Mouse (Mus musculus) splenic B cell, adult 2 months (primary cell): Measurements from ENCODE around the gene Med12l.
A peak's percentile ranks its signal among the peaks of the same experiment; 100 is the strongest.

Source experiments
- DNase-seq: peaks from one replicate; pipeline ENCODE4 v3.0.0-alpha.2; 2011; ENCODE audit warnings: low read depth, low spot score
- H3K27me3 ChIP-seq: 2 replicates; pipeline ENCODE4 v1.6.1; 2012; ENCODE audit warnings: mild to moderate bottlenecking, low read length, moderate library complexity, mixed read lengths; ENCODE audit not compliant: control insufficient read depth, poor library complexity, insufficient read depth, severe bottlenecking
- H3K36me3 ChIP-seq: 2 replicates; pipeline ENCODE4 v1.6.1; 2012; ENCODE audit warnings: mild to moderate bottlenecking, low read length, moderate library complexity, mixed read lengths; ENCODE audit not compliant: control insufficient read depth, poor library complexity, insufficient read depth, severe bottlenecking

Med12l gene

GRCm38 (mm10) chr3:59006731-59007441 is 1.3 kb downstream of the Med12l start:
- H3K27me3 ChIP-seq = no peaks in the 10 kb centered on the region
- H3K36me3 ChIP-seq = no peaks in the 10 kb centered on the region
- DNase-seq = peak; percentile 9

DNA sequence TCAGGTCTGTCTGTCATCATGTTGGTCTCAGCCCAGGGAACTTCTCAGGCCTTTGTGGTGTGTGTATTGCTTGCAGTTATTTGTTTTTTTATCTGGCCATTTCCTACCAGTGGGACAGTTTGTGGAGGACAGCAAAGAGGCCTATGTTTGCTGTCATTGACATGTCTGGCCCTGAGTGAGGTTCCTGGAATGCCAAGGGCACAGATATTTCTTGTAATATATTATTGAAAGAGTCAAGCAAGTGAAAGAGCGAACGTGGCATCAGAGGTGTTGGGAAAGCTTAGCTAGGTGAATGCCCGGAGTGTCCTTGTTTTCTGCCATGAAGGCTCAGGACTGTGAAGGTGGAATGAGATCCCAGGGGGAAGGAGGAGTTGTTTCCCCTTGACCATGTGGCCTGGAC is 4.7 kb downstream of the Med12l start:
- no peak for DNase-seq
- H3K36me3 ChIP-seq = no peaks in the 10 kb centered on the region

GRCm38 (mm10) chr3:59015698-59016412 is 10.2 kb downstream of the Med12l start:
- Histone ChIP-seq H3K27me3 (no peaks in the 10 kb centered on the region), H3K36me3 (no peaks in the 10 kb centered on the region)
- DNase-seq = no peak

More for the DNA sequence above, 4.7 kb downstream of the Med12l start:
- no peaks in the 10 kb centered on the region for H3K27me3 ChIP-seq

- Histone ChIP-seq H3K27me3 (no peaks in the 10 kb centered on the region), H3K36me3 (no peaks in the 10 kb centered on the region)
- no peak for DNase-seq
Observed at GRCm38 (mm10) chr3:59016501-59016900, 10.9 kb downstream of the Med12l start.

GRCm38 (mm10) chr3:59021236-59021635 is 15.6 kb downstream of the Med12l start:
- no peak for DNase-seq
- no peaks in the 10 kb centered on the region for H3K36me3 ChIP-seq
- no peaks in the 10 kb centered on the region for H3K27me3 ChIP-seq

GRCm38 (mm10) chr3:59022251-59022650 is 16.6 kb downstream of the Med12l start:
- DNase-seq = no peak
- Histone ChIP-seq H3K36me3 (no peaks in the 10 kb centered on the region), H3K27me3 (no peaks in the 10 kb centered on the region)

DNA sequence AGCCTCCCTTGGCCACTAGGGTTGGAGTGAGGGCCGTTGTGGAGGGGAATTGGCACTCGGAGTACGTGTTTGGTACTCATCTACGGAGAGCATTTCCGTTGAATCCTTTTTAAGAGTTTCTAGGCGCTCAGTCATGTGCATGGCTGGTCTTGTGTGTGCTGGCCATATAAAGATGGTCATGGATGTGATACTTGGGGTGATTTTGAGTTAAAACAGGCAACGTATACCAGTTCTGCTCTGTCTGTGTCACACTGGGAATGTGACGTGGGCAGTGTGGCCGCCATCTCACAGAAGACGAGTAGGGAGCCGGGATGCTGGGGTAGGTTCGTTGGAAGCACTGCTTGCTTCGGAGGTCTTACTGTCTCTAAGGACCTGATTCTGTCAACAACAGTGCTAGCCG is 17.3 kb downstream of the Med12l start:
- Histone ChIP-seq H3K27me3 (no peaks in the 10 kb centered on the region), H3K36me3 (no peaks in the 10 kb centered on the region)
- DNase-seq = no peak

DNA sequence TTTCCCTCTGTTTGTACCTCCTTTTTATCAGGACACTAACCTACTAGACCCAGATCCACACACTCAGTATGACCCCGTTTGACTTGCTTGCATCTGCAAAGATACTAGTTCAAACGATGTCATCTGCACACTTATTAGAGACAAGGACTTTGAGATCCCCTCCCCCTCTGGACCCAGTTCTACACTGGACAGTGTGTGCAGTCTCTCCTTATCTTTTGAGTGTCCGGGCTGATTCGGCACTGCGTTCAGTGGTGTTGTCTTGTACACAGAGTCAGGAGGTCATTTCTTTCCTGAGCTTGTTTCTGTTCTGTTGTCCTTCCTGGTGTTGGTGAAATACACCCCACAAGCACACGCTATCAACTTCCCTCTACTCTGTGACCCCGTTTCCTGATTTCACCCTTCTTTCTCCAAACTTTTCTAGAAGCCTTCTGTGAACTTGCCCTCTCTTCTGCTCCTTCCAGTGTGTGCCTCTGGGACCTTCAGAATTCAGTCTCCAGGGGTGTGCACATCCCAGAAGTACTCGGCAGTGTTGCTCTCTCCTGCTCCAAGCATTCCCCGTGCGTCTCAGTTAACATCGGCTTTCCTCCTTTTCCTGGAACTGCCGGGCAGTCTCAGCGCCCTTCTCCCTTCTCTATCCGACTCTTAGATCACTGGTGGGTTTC is 19.0 kb downstream of the Med12l start:
- H3K36me3 ChIP-seq = no peaks in the 10 kb centered on the region
- no peak for DNase-seq
- H3K27me3 ChIP-seq = no peaks in the 10 kb centered on the region

- DNase-seq = no peak
Observed at GRCm38 (mm10) chr3:59025193-59025535, 19.5 kb downstream of the Med12l start.

DNA sequence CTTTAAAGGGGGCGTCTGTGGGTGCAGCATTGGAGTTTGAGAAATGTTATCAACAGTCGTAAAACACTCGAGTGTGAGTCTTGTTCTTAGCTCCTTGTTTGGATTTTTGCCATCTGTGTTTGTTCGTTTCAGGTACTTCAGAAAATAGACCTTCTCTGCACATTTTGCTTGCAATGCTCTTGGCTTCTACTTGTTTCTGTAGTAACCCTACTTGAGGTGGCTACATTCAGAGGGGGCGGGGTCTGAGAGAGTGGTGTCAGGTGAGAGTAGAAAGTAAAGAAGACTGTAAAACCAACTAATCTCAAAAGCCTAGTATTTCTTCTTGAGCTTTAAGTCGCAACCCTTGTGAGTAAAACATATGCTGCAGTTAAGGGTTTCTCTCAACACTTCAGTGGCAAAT is 23.1 kb downstream of the Med12l start:
- DNase-seq = no peak
- H3K27me3 ChIP-seq = no peaks in the 10 kb centered on the region
- H3K36me3 ChIP-seq = no peaks in the 10 kb centered on the region

More at GRCm38 (mm10) chr3:59025193-59025535, 19.5 kb downstream of the Med12l start:
- no peaks in the 10 kb centered on the region for H3K27me3 ChIP-seq
- H3K36me3 ChIP-seq = no peaks in the 10 kb centered on the region

DNA sequence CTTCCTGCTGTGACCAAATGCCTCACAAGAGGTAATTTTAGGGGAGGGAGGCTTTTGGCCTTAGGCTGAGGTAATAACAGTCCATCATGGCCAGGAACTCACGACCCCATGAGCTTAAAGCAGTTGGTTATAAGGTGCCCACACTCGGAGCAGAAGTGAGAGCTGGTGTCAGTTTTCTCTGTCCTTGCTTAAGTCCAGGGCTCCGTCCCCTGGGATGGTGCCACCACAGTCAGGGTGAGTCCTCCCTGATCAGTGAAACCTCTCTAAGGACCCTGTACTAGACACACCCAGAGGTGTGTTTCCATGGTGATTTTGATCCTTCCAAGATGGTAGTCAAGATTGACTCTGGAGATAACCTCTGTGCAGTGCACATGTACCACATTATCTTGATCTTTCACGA is 25.4 kb downstream of the Med12l start:
- DNase-seq = no peak
- H3K27me3 ChIP-seq = no peaks in the 10 kb centered on the region
- H3K36me3 ChIP-seq = no peaks in the 10 kb centered on the region

DNA sequence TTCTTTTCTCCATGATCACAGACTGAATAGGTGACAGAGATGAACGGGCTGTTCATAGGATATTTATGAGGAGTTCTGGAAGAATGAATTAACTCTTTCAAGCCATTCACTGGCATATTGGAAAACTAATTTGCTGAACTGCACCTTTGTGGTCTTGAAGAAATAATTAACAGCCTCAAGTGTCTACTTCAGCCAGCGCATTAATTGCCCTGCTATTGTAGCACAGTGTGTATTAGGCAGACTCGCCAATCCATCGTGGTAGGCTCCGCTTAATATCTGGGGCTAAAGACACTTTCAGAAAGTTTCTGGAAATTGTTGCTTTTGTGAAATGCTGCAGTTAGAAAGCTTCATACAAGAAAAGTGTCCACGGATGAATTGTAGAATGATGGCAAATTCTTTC is 35.9 kb downstream of the Med12l start:
- no peak for DNase-seq
- H3K27me3 ChIP-seq = no peaks in the 10 kb centered on the region
- H3K36me3 ChIP-seq = no peaks in the 10 kb centered on the region

DNA sequence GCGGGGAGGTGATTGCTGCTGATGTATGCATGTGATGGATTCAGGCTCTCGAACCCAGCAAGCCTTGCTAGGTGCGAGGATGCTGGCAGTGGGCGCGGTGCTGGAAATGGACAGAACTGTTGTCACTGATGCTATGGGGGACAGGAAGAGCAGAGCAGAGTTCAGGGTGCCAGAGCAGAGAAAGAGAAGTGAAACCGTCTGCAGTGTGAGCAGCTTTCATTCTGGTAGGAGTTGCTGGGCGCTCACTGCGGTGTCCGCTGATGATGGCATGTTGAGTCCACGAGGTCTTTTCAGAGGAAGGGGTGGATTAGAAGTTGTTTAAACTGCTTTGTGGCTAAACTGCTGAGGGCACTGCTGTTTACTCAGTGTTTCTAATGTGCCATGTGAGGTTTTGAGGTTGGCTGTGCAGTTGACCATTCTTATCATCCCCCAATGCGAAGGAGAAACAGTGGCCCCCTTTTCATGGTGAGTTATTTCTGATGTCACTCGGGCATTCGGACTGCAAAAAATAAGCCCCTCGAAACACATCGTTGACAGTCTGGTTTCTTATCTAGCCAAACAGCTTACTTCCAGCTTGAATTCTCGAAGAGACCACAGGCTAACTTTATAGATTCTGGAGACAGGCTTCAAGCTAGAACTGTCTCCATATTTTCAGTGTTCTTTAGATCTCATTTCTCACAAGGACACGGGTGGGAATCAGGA is 49.4 kb downstream of the Med12l start:
- no peaks in the 10 kb centered on the region for H3K27me3 ChIP-seq
- no peaks in the 10 kb centered on the region for H3K36me3 ChIP-seq
- peak; percentile 81 for DNase-seq

DNA sequence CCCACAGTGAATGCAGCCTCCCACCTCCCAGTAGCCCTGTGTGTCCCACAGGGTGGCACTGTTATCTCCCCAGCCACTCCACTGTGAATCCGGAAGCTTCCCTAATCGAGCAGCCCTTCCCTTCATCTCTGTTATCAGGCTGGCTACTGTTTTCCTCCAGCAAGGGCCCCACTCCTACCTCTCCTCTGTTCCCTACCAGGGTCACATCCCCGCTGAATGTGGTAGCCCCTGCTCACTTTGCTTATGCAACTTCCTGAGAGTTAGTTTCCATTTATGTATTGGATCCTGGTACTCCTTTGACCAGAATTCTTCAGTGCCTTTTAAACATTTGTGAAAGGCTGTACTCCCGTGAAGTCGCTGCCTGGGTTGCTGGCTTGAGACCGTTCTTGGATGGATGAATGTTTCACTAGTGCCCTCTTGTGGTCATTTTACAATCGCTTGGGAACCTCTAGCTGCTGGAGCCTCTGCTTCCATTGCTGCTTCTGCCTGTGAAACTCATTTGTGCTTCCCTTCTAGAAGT is 53.5 kb downstream of the Med12l start:
- H3K27me3 ChIP-seq = no peaks in the 10 kb centered on the region
- peak; percentile 83 for DNase-seq
- H3K36me3 ChIP-seq = no peaks in the 10 kb centered on the region
